Mouse (Mus musculus) gastrocnemius, adult 18-20 months (tissue): ENCODE measurements around the gene Ano6. TPM values are rescaled to one million over a fixed set of nuclear protein-coding genes. Genes with fewer than 3 reads are reported as not detected.

Experiments used
- DNase-seq: peaks from one replicate; pipeline ENCODE4 v3.0.0; 2021; ENCODE audit warnings: low spot score
- total RNA-seq, 2 experiments: library from RNA; stranded (reverse); gene quantifications; 2 replicates each; pipeline ENCODE4 v1.2.3; 2021

Ano6 gene
- total RNA-seq, 2 experiments from 2014 or later: 37.9 to 45.8 TPM

DNA sequence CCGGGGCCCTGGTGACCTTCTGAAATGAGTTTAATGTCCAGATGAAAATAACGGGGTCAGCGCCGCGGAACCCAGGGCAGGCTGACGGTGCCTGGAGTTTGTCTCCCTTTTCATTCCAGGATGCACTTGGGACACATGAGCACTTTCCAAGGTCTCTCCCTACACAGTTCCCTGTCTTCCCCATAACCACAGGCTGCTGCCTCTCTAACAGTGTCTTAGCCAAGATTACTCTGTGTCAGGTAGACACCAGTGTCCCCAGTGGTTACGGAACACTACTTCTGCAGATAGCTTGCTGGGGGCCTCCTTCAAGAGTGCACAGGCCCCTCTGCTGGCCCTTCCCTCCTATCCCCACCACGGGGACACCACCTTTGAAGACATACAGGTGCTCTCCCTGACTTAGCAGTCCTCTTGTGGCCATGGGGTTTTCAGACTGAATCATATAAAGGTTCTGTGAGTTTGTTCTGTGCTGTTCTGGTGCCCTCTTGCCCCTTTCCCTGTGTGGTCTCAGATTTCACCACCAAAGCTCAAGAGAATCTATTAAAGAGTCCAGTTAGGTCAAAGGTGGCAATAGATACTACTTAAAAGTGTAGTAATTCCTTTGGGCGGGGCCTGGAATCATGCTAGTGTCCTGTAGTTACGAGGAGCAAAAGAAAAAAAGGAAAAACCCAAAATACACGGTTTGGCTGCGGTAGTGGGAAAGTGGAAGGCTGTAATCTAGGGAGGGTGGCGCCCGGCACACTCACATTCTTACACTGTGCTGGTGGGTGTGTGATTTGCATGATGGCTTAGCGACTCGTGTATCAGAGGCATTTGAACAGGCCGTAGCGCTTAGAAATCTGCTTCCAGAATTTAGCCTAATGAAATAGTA, 95.5 kb downstream of the Ano6 start:
- no peak for DNase-seq

DNA sequence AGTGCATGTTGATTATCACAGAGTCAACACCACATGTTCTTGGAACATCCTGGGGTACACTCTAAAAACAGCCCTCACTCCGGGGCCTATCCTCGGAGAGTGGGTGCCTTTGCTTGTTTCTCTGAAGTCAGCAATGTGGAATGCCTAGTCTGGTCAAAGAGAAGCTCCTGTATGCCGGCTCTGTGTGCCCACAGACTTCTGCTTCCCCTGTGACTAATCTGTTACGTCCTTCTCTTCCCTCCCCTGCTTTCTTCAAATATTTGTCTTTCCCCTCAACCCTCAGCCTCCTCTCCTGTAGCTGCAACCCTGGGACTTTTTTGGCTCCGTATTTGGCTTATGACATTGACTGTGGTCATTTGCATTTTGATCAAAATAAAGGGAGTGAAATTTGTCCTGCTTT, 96.7 kb downstream of the Ano6 start:
- no peak for DNase-seq

DNA sequence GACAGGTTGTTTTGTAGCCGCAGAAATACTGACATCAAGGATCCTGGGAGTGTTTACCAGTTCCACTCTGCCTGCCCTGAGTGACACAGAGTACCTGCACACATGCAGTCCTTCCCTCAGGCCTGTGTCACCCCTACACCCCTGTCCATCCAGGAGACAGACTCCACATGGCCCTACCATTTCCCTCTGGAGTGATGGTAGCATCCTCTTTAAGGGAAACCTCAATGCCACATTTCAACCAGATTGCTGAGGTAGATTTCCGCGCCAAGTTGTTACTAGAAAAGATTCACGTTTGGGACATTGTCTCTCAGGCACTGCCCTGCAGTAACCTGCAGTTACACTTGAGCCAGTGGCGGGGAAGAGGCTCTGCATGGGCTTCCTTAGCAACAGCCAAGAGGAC, 97.9 kb downstream of the Ano6 start:
- no peak for DNase-seq

DNA sequence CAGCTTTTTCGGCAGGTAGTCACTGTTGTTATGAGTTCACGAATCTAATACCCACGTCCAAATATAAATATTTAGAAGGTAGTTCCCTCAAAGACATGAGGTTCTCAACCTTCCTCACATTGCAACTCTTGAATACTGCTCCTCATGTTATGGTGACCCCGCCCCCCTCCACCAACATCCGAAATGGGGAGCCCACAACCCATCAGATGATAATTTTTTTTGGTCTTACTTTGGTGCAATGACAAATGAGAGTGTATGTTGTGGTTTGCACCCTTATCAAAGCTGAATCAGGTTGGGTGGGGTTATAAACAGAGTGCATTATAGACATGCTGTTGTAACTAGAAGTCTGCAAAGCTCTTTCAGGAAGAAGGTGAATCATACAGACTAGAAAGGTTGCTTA, 99.7 kb downstream of the Ano6 start:
- no peak for DNase-seq

GRCm38 (mm10) chr15:95892171-95892570, 101.5 kb downstream of the Ano6 start:
- DNase-seq: no peak

DNA sequence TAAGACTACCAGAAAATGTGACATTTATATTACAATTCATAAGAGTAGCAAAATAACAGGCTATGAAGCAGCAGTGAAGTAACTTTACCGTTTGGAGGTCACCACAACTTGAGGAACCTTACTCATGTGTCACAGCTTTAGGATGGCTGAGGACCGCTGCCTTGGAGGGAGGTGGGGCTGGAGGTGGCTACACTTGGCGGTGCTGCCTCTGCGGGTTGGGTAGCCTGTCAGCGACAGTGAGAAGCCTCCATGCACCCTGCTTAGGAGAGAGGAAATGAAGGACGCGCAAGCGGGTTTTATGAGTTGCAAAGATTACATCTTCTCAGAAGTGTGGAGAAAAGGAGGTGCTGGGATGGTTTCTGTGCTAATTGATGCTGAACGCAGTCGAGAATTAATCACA, 102.3 kb downstream of the Ano6 start:
- no peak for DNase-seq

DNA sequence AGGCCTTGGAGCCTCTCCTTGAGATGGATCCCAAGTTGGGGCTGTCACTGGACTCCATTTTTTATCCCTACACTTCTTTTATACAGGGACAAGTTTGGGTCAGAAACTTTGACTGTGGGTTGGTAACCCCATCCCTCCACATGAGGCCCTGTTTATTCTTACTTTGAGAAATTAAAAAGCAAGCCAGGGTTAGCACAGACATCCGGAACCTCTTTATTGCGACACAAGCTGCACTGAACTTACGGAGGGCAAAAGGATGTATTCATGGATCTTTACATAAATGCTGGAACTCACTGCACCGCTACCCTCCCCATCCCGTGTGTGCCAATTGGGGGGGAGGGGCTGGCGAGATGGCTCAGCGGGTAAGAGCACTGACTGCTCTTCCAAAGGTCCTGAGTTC, 105.1 kb downstream of the Ano6 start:
- DNase-seq: no peak

GRCm38 (mm10) chr15:95897653-95898052, 107.0 kb downstream of the Ano6 start:
- no peak for DNase-seq

DNA sequence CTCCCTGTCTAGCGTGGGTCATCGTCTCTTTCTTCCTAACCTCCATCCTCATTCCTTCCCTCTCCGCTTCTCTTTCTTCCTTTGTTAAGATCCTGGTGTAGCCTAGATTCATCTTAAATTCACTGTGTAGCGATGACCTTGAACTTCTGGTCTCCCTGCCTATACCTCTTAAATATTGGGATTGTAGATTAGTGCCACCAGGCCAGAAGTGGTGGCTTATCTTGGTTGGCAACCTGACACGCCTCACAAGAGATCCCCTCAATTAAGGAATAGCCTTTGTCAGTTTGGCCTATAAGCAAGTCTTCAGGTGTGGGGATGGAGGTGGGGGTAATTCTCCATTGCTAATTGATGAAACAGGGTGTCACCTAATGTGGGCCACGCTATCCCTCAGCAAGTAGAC, 107.8 kb downstream of the Ano6 start:
- no peak for DNase-seq

- DNase-seq: no peak
Observed at GRCm38 (mm10) chr15:95902396-95902795, 111.8 kb downstream of the Ano6 start.

DNA sequence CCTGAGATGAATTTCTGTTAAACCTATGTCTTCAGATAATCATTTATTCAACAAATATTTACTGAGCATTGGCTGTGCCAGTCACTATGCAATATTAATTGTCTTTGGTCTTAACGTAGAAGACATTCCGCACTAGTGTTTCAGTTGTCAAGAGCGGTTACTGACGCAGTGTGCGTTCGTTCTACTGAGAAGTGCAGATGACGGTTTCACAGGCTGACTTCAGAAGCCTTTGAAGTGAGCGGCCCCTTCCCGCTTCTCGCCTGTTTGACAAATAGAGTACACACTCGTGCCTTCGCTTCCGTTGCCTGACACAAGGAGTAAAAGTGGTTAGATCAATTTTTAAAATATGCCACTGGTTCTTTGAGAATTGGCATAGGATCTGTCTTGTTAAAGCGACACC, 113.6 kb downstream of the Ano6 start:
- DNase-seq: no peak

- peak; percentile 58 for DNase-seq
Observed at GRCm38 (mm10) chr15:95906017-95906749, 115.5 kb downstream of the Ano6 start.

DNA sequence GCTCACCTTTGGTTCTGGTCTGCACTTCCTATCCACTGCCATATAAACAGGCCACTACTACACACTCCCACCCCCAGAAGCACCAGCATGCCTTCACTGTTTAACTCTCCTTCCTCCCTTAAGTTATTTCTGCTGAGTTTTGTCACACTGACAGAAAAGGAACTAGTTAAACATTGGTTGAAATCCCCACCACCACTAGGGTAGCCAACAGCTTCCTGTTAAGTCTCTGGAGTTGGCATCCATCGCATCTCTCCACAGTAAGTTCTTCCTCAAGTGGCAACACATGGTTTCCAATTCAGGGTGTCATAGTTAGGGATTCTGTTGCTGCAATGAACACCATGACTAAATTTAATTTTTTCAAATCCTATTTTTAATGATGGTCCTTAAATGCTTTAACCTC, 116.2 kb downstream of the Ano6 start:
- DNase-seq: no peak

GRCm38 (mm10) chr15:95907337-95907736, 116.7 kb downstream of the Ano6 start:
- peak; percentile 84 for DNase-seq

DNA sequence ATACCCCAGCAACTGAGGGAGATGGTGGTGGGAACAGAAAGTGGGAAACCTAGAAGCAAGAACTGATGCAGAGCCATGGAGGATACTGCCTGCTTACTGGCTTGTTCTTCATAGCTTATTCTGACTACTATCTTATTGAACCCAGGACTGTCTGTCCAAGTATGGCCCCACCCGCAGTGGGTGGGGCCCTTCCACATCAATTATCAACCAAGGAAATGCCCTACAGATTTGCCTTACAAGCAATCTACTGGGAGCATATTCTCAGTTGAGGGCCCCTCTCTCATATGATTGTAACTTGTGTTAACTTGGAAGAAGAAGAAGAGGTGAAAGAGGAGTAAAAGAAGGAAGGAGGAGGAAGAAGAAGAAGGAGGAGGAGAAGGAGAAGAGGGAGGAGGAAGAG, 117.3 kb downstream of the Ano6 start:
- DNase-seq: no peak

DNA sequence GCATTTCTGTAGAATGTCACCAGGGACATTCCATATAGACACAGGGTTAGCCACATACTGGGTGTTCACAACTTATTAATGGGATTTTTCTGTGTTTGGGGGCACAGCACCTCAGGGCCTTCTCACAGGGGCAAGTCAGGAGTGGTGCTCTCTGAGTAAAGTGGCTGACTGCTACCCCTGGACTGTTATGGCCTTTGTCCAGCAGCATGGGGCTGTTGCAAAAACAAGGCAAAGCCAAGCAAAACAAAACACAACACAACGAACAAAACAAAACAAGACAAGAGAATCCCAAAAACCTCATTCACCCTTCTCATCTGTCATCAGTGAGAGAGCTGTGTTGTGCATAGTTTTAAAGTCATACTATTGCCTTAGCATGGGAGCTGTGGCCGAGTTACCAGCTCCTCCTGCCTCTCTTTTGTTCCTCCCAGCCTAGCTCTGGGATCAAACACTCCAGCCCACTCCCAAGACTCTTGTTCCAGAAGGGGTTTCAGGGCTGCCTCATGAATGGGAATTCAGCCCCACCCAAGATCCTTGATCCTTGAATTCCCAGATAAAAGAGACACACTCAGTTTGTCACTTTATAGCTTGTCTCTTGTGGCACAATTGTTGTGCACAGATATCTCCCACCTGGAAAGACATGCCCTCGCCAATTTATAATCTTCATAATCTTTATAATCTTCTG, 119.6 kb downstream of the Ano6 start:
- no peak for DNase-seq

- no peak for DNase-seq
Observed at GRCm38 (mm10) chr15:95914963-95915362, 124.3 kb downstream of the Ano6 start.

DNA sequence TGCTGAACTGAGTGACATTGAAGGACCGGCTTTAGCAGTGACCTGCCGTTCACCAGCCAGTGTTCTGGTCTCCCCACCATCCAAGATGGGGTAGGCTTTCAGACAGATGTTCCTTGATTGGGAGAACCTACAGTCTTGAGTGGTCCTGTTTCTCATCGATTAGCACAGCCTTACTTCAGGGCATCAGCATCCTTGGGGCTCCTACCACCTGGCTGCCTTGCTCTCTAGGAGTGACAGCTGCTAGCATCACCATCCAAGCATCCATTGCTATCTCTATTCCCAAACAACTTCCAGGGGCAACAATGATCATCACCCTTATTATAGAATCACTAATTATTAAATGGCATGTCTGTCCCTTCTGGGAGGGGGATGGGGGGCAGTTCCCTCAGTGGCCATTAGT, 124.8 kb downstream of the Ano6 start:
- no peak for DNase-seq

GRCm38 (mm10) chr15:95917330-95917729, 126.7 kb downstream of the Ano6 start:
- no peak for DNase-seq

GRCm38 (mm10) chr15:95920047-95920446, 129.4 kb downstream of the Ano6 start:
- no peak for DNase-seq

GRCm38 (mm10) chr15:95921072-95921471, 130.4 kb downstream of the Ano6 start:
- no peak for DNase-seq

GRCm38 (mm10) chr15:95921639-95922038, 131.0 kb downstream of the Ano6 start:
- no peak for DNase-seq
